Mouse (Mus musculus) urinary bladder, postnatal 10 days (tissue): Measurements from ENCODE around the gene Dusp15.

Experiments used
- DNase-seq: peaks from one replicate; pipeline ENCODE4 v3.0.0; 2022; ENCODE audit warnings: low spot score

Dusp15 gene

GRCm38 (mm10) chr2:152931456-152932160, 19.9 kb downstream of the Dusp15 start:
- DNase-seq, result no peak

- DNase-seq, result no peak
These were observed 21.2 kb downstream of the Dusp15 start for GRCm38 (mm10) chr2:152930276-152930675.

GRCm38 (mm10) chr2:152928988-152929370, 22.5 kb downstream of the Dusp15 start:
- DNase-seq, result no peak

GRCm38 (mm10) chr2:152928219-152928987, 23.1 kb downstream of the Dusp15 start:
- DNase-seq, result no peak

- no peak for DNase-seq
These were observed 24.1 kb downstream of the Dusp15 start for GRCm38 (mm10) chr2:152927371-152927770.

- DNase-seq, result no peak
These were observed 24.6 kb downstream of the Dusp15 start for GRCm38 (mm10) chr2:152926896-152927295.

- no peak for DNase-seq
These were observed 26.2 kb downstream of the Dusp15 start for GRCm38 (mm10) chr2:152925189-152925872.

- no peak for DNase-seq
These were observed 27.0 kb downstream of the Dusp15 start for GRCm38 (mm10) chr2:152924543-152924942.

GRCm38 (mm10) chr2:152924128-152924527, 27.4 kb downstream of the Dusp15 start:
- DNase-seq, result no peak

- no peak for DNase-seq
These were observed 27.9 kb downstream of the Dusp15 start for GRCm38 (mm10) chr2:152923621-152924020.

GRCm38 (mm10) chr2:152922376-152922775, 29.1 kb downstream of the Dusp15 start:
- DNase-seq, result no peak

GRCm38 (mm10) chr2:152917671-152918070, 33.8 kb downstream of the Dusp15 start:
- DNase-seq, result no peak

- DNase-seq, result no peak
These were observed 35.4 kb downstream of the Dusp15 start for GRCm38 (mm10) chr2:152916111-152916510.

GRCm38 (mm10) chr2:152915453-152915852, 36.0 kb downstream of the Dusp15 start:
- DNase-seq, result no peak

GRCm38 (mm10) chr2:152914310-152915120, 37.0 kb downstream of the Dusp15 start:
- DNase-seq, result peak; percentile 62

GRCm38 (mm10) chr2:152913471-152913870, 38.0 kb downstream of the Dusp15 start:
- DNase-seq, result no peak

GRCm38 (mm10) chr2:152911432-152911831, 40.1 kb downstream of the Dusp15 start:
- DNase-seq, result no peak

- DNase-seq, result no peak
These were observed 40.5 kb downstream of the Dusp15 start, which contains the start of gene Mylk2 for GRCm38 (mm10) chr2:152911031-152911430. Mylk2 (plus strand) TSS chr2:152911352.

GRCm38 (mm10) chr2:152909848-152910247, 41.6 kb downstream of the Dusp15 start:
- no peak for DNase-seq

- no peak for DNase-seq
These were observed 44.2 kb downstream of the Dusp15 start for GRCm38 (mm10) chr2:152907114-152907943.
